Mouse (Mus musculus): ENCODE results near the gene Gpbp1.

Gene Gpbp1

DNA sequence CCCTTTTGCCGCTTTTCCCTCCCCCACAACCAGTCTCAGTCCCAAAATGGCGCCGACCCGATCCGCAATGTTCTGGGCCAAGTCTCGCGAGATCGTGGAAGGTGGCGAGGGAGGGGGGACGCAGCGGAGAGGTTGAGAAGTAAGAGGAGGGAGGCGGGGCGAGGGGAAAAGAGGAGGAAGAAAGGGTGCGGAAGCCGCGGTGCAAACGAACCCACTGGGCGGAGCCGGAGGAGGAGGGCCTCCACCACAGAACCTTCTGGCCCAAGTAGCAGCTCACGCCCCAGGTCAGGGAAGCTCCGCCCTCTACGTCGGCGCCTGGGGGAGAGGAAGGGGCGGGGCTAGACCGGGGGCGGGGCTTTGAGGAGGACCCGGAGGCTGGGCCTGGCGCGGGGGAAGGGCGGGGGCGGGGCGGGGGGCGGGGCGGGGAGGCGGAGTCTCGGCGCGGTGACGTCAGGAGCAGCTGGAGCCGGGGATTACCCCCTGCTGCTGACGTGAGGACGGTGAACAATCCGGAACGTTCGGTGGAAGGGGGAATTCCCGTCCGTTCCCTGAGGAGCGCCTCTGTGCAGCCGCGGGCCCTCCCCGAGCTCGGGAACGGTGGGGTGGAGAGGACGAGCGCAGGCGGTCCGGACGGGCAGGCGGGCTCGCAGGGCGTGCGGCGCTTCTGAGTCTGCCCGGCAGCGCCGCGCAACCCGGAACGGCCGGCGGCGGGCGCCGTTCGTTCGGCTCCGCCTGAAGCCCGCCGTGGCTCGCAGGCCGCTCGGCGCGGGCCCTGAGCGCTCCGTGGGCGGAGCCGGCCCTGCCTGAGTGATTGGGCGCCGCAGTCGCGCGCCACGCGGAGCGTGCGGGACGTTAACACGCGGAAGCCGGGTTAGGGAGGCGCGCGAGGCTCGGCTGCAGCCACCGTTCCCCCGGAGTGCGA, at the start of gene Gpbp1:
Gene Gpbp1 (minus strand): TSS at position 310 of the 922 bp plus-strand sequence.
- DNase-seq (ENCODE audit: low spot score in 2 of 2): peak; percentile 100

GRCm38 (mm10) chr13:111537718-111538117, 47.8 kb upstream of the Gpbp1 start:
- DNase-seq (ENCODE audit: low spot score in 2 of 2): no peak

- no peak for DNase-seq (ENCODE audit: low spot score in 2 of 2)
Measured at GRCm38 (mm10) chr13:111536207-111536887, 46.4 kb upstream of the Gpbp1 start.

- DNase-seq (ENCODE audit: low spot score in 2 of 2): no peak
Measured at GRCm38 (mm10) chr13:111534131-111534530, 44.2 kb upstream of the Gpbp1 start.

- DNase-seq (ENCODE audit: low spot score in 2 of 2): peak; percentile 22
Measured at GRCm38 (mm10) chr13:111532178-111532948, 42.5 kb upstream of the Gpbp1 start.

DNA sequence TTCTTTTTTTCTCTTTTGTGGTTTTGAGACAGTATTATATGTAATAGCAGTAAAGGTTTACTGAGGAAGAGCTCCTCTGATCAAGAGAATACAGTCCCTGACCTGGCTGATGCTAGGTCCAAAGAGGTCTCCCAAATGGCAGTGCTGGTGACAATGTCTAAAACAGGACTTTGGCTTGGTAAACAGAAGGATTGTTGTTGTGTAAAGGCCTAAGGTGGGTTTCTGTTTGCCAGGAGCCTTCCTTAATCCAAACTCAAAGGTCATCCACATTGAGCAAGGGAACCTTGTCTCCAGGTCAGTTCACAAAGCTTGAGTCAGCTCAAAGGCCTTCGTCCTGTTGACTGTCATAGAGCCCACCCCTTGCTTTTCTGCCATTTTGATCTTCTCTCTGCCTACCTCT, 41.8 kb upstream of the Gpbp1 start:
- no peak for DNase-seq (ENCODE audit: low spot score in 2 of 2)

DNA sequence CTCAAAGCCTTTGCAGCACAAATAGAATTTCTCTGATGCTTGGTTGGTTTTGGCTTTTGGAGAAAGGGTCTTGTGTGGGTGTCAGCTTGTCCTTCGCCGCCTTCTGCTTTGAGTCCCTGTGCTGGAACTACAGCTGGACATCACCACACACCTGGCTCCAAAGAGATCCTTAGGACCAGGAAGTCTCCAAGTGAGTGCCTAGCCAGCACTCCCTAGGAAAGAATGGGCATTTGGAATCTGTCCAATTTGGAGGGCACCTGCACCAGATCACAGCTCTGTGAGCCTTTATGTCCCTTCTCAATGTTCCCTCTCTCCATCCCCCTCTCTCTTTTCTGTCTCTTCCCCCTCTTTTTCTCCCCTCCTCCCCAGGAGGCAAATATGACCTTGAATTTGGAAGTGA, 34.4 kb upstream of the Gpbp1 start:
- DNase-seq (ENCODE audit: low spot score in 2 of 2): no peak

DNA sequence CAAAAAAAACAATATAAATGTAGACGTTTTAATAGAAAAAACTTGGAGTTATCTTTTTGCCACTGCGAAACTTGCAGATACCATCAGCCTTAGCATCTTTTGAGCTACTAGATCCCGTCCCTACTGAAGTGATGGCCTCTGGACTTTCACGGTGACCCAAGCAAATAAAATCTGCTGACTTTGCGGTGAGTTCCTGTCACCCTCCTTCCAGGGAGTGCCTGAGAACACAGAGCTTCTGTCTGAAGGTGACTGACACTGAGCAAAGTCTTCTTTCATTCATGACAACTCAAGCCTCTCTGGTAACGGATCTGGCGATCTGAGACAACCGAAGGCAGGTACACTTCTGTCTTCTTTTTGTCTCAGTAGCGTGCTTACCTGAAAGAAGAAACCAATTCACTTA, 32.4 kb upstream of the Gpbp1 start:
- no peak for DNase-seq (ENCODE audit: low spot score in 2 of 2)

- DNase-seq (ENCODE audit: low spot score in 2 of 2): no peak
Measured at GRCm38 (mm10) chr13:111520456-111520855, 30.5 kb upstream of the Gpbp1 start.

DNA sequence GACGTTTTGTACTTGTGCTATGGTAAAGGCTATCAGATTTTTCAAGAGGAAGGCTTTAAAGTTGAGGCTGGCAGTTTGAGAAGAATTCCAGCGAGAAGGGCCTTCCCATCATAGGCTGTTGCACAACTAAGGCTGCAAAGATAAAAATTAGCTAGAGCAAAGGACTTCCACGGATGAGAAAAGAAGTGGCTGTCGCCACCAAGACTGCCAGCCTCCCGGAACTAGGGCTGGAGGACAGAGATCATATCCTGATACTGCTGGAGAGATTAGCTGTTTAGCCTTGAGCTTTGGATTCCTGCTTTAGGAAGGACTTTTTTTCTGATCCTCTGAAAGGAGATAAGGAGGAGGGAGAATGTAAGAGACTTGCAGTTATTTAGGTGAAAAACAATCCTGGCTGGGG, 28.4 kb upstream of the Gpbp1 start:
- DNase-seq (ENCODE audit: low spot score in 2 of 2): no peak

- no peak for DNase-seq (ENCODE audit: low spot score in 2 of 2)
Measured at GRCm38 (mm10) chr13:111516385-111517150, 26.7 kb upstream of the Gpbp1 start.

DNA sequence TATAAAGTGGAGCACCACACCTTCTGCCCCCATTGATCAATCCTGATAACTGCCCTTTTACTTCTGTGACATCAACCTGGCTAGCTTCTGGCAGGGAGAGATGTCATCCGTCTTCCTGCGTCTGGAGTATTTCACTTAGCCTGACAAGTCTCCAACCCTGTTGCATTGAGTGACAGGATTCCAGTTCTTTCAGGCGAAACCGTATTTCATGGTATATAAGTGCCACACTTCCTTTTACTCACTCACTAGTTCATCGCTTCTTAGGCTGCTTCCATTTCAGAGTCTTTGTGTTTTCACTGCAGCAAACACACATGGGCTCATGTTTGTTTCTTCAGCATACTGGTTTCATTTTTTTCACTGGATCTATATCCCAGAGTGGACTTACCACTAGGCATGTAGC, 19.5 kb upstream of the Gpbp1 start:
- no peak for DNase-seq (ENCODE audit: low spot score in 2 of 2)

- peak; percentile 8 to 15 for DNase-seq (ENCODE audit: low spot score in 2 of 2)
Measured at GRCm38 (mm10) chr13:111508645-111509044, 18.7 kb upstream of the Gpbp1 start.

DNA sequence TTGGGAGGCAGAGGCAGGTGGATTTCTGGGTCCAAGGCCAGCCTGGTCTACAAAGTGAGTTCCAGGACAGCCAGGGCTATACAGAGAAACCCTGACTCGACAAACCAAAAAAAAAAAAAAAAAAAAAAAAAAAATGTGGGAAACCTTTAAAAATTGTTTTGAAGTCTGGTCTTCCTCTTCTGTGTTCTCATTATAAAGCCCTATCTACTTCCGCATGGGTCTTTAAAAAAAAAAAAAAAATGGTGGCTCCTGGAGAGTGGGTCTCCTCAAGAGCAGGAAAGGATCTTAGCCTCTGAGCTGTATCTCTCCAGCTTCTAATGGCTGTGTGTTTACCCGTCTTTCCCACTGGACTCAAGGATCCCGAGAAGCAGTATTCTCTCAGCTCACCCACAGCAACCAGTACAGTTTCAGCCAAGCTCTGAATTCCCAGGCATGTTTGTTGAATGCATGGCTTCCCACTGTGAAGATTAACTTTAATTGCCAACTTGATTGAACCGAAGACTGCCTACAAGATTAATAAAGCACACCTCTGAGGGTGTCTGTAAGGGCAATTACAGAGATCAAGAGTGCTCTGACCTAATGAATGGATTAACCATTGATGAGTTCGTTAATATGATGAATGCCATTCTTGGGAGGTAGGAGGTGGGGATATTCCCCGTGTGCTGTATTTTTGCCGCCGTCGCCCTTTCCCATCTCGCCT, 4.6 kb upstream of the Gpbp1 start:
- DNase-seq (ENCODE audit: low spot score in 2 of 2): no peak

GRCm38 (mm10) chr13:111491046-111491756, 1.3 kb upstream of the Gpbp1 start:
- no peak for DNase-seq (ENCODE audit: low spot score in 2 of 2)

- no peak for DNase-seq (ENCODE audit: low spot score in 2 of 2)
Measured at GRCm38 (mm10) chr13:111489502-111489801, 459 bp downstream of the Gpbp1 start.

DNA sequence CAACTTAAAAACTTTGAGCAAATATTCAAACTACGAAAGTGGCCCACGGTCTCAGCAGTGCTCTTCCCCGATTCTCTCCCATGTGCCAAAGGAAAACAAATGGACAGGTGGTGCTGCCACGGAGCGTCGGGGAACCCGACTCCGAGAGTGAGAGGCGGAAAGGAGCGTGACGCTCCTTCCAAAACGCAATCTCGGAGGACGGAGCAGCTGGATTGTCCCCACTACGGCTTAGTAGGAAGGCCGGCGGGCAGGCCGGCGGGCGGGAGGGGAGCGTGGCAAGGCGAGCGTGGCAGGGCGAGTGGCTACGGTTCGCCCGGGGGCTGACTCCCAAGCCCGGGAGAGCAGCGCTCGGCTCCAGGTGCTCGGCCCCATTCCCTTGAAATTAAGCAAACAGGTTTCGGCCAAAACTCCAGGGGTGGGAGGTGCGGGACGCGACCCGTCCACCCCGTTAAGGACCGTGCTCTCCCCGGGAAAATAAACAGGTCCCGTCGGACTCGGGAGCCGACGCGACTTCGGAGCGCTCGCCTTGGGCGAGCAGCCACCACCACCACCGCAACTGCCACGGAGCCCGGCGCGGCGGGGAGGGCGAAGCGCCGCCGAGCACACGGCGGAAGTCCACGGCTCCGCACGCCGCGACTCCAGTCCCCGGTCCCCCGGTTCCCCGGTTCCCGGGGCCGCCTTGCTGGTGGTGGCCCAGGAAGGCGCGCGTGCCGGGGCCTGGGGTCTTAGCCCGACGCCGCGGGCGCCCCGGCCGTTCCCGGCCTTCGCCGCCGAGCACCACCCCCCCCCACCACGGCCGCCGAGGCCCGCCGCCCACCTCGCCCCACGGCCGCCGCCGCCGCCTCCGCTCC, 1.0 kb downstream of the Gpbp1 start:
- peak; percentile 16 to 44 for DNase-seq (ENCODE audit: low spot score in 2 of 2)

DNA sequence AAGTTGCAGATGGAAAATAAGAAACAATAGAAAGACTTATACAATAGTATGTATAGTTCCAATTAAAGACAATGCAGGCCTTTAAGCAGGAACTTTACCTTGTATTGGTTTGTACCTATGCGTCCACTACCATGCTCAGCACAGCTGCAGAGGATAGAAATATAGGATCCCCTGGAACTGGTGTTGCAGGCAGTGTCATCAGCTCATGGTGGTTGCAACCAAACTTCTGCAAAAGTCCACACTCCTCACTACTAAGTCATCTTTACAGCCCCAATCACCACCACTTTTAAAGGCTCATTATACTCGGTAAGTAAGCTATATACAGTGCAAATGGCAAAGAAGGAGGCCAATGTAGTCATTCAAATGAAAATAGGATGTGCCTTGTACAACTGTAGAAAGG, 12.2 kb downstream of the Gpbp1 start:
- DNase-seq (ENCODE audit: low spot score in 2 of 2): no peak

GRCm38 (mm10) chr13:111470562-111471237, 19.2 kb downstream of the Gpbp1 start:
- no peak for DNase-seq (ENCODE audit: low spot score in 2 of 2)
